Mouse (Mus musculus): ENCODE data around the gene Ctsw. TPM values are rescaled to one million over a fixed set of nuclear protein-coding genes. Genes with fewer than 3 reads are reported as not detected.

Ctsw gene
- total and polyA plus RNA-seq, 2 experiments from 2014 or later, result 1.2 to 2.0 TPM

GRCm38 (mm10) chr19:5430408-5430807, 37.9 kb downstream of the Ctsw start:
- H3K27ac ChIP-seq, result no peak overlapping the region
- peak; percentile 21 for DNase-seq (ENCODE audit: low spot score)
- H3K4me1 ChIP-seq (ENCODE audit: insufficient read depth, low read length), result peaks cover 23% of the 10 kb centered on the region
- TF ChIP-seq CTCF (IDR thresholded peaks at IDR 0.05; ENCODE audit: low read depth), result no peak
- H3K4me3 ChIP-seq (ENCODE audit: low read length), result no peak overlapping the region
- no peaks in the 10 kb centered on the region for H3K9me3 ChIP-seq (ENCODE audit: low read length)
- 40% methylated on average over 1 of the region's 1 CpGs for WGBS
- H3K36me3 ChIP-seq (ENCODE audit: insufficient read depth, low read length), result no peaks in the 10 kb centered on the region
- ATAC-seq, result no peak
- H3K27me3 ChIP-seq (ENCODE audit: insufficient read depth, low read length), result no peaks in the 10 kb centered on the region
- H3K9ac ChIP-seq (replicated peaks; ENCODE audit: low read length), result no peak overlapping the region
- no peak overlapping the region for H3K4me2 ChIP-seq (ENCODE audit: low read depth, low read length)

GRCm38 (mm10) chr19:5429806-5430205, 38.5 kb downstream of the Ctsw start:
- 37% methylated on average over 8 of the region's 8 CpGs for WGBS
- Histone ChIP-seq H3K9ac (replicated peaks; ENCODE audit: low read length) (no peak overlapping the region), H3K27ac (0 out of 2 replicates have a peak overlapping the region, but pooled peaks have one; percentile 2), H3K9me3 (ENCODE audit: low read length) (no peaks in the 10 kb centered on the region), H3K4me2 (ENCODE audit: low read depth, low read length) (no peak overlapping the region), H3K4me3 (ENCODE audit: low read length) (no peak overlapping the region), H3K27me3 (ENCODE audit: insufficient read depth, low read length) (no peaks in the 10 kb centered on the region), H3K36me3 (ENCODE audit: insufficient read depth, low read length) (no peaks in the 10 kb centered on the region), H3K4me1 (ENCODE audit: insufficient read depth, low read length) (peaks cover 23% of the 10 kb centered on the region)
- TF ChIP-seq CTCF (IDR thresholded peaks at IDR 0.05; ENCODE audit: low read depth), result no peak
- ATAC-seq (no peak), DNase-seq (ENCODE audit: low spot score) (peak; percentile 17)

- Histone ChIP-seq H3K4me3 (ENCODE audit: low read length) (no peak overlapping the region), H3K27ac (no peak overlapping the region), H3K36me3 (ENCODE audit: insufficient read depth, low read length) (no peaks in the 10 kb centered on the region), H3K4me1 (ENCODE audit: insufficient read depth, low read length) (peaks cover 23% of the 10 kb centered on the region), H3K4me2 (ENCODE audit: low read depth, low read length) (no peak overlapping the region), H3K9me3 (ENCODE audit: low read length) (no peaks in the 10 kb centered on the region), H3K9ac (replicated peaks; ENCODE audit: low read length) (no peak overlapping the region), H3K27me3 (ENCODE audit: insufficient read depth, low read length) (no peaks in the 10 kb centered on the region)
- ATAC-seq, result no peak
- 90% methylated on average over 4 of the region's 4 CpGs for WGBS
- no peak for DNase-seq (ENCODE audit: low spot score)
- TF ChIP-seq CTCF (IDR thresholded peaks at IDR 0.05; ENCODE audit: low read depth), result no peak
Measured at GRCm38 (mm10) chr19:5429219-5429618, 39.1 kb downstream of the Ctsw start.

GRCm38 (mm10) chr19:5428083-5428482, 40.2 kb downstream of the Ctsw start:
- WGBS, result 88% methylated on average over 2 of the region's 2 CpGs
- ATAC-seq, result no peak

GRCm38 (mm10) chr19:5426640-5427290, 41.5 kb downstream of the Ctsw start:
- peaks cover 24% of the 10 kb centered on the region for H3K4me1 ChIP-seq (ENCODE audit: insufficient read depth, low read length)
- DNase-seq (ENCODE audit: low spot score), result no peak
- H3K9me3 ChIP-seq (ENCODE audit: low read length), result no peaks in the 10 kb centered on the region
- no peak overlapping the region for H3K9ac ChIP-seq (replicated peaks; ENCODE audit: low read length)
- TF ChIP-seq CTCF (IDR thresholded peaks at IDR 0.05; ENCODE audit: low read depth), result no peak
- H3K36me3 ChIP-seq (ENCODE audit: insufficient read depth, low read length), result no peaks in the 10 kb centered on the region; the same call in 1 of the 2 replicates
- H3K4me2 ChIP-seq (ENCODE audit: low read depth, low read length), result no peak overlapping the region
- H3K27ac ChIP-seq, result no peak overlapping the region
- ATAC-seq, result no peak
- WGBS, result 93% methylated on average over 13 of the region's 13 CpGs
- no peak overlapping the region for H3K4me3 ChIP-seq (ENCODE audit: low read length)
- no peaks in the 10 kb centered on the region for H3K27me3 ChIP-seq (ENCODE audit: insufficient read depth, low read length)

More at GRCm38 (mm10) chr19:5428083-5428482, 40.2 kb downstream of the Ctsw start:
- H3K9me3 ChIP-seq (ENCODE audit: low read length), result no peaks in the 10 kb centered on the region
- H3K9ac ChIP-seq (replicated peaks; ENCODE audit: low read length), result no peak overlapping the region
- no peaks in the 10 kb centered on the region; the same call in 1 of the 2 replicates for H3K36me3 ChIP-seq (ENCODE audit: insufficient read depth, low read length)
- no peak overlapping the region for H3K4me2 ChIP-seq (ENCODE audit: low read depth, low read length)
- peak; percentile 51 for DNase-seq (ENCODE audit: low spot score)
- no peak overlapping the region for H3K4me3 ChIP-seq (ENCODE audit: low read length)
- H3K27me3 ChIP-seq (ENCODE audit: insufficient read depth, low read length), result no peaks in the 10 kb centered on the region
- peaks cover 21% of the 10 kb centered on the region for H3K4me1 ChIP-seq (ENCODE audit: insufficient read depth, low read length)
- peak; percentile 52 for TF ChIP-seq CTCF (IDR thresholded peaks at IDR 0.05; ENCODE audit: low read depth)
- H3K27ac ChIP-seq, result no peak overlapping the region

- peak overlapping the region; percentile 92; the same call in 1 of the 2 replicates for H3K27ac ChIP-seq
- H3K9ac ChIP-seq (replicated peaks; ENCODE audit: low read length), result peak overlapping the region; percentile 94
- H3K27me3 ChIP-seq (ENCODE audit: insufficient read depth, low read length), result no peaks in the 10 kb centered on the region
- H3K36me3 ChIP-seq (ENCODE audit: insufficient read depth, low read length), result no peaks in the 10 kb centered on the region; the same call in 1 of the 2 replicates
- no peak for DNase-seq (ENCODE audit: low spot score)
- 90% methylated on average over 18 of the region's 18 CpGs for WGBS
- ATAC-seq, result no peak
- peaks cover 24% of the 10 kb centered on the region for H3K4me1 ChIP-seq (ENCODE audit: insufficient read depth, low read length)
- peak overlapping the region; percentile 90 for H3K4me2 ChIP-seq (ENCODE audit: low read depth, low read length)
- no peaks in the 10 kb centered on the region for H3K9me3 ChIP-seq (ENCODE audit: low read length)
- H3K4me3 ChIP-seq (ENCODE audit: low read length), result peak overlapping the region; percentile 90
- no peak for TF ChIP-seq CTCF (IDR thresholded peaks at IDR 0.05; ENCODE audit: low read depth)
Measured at GRCm38 (mm10) chr19:5425906-5426565, 42.3 kb downstream of the Ctsw start.

Data from hindbrain, postnatal 0 days (tissue).